Mouse (Mus musculus): ENCODE measurements around the gene Spout1. TPM values are rescaled to one million over a fixed set of nuclear protein-coding genes. Genes with fewer than 3 reads are reported as not detected.
A peak's percentile ranks its signal among the peaks of the same experiment; 100 is the strongest.

The Spout1 gene
- 10 to 100 TPM; 36.7 to 37.7 TPM for total RNA-seq (2021)

DNA sequence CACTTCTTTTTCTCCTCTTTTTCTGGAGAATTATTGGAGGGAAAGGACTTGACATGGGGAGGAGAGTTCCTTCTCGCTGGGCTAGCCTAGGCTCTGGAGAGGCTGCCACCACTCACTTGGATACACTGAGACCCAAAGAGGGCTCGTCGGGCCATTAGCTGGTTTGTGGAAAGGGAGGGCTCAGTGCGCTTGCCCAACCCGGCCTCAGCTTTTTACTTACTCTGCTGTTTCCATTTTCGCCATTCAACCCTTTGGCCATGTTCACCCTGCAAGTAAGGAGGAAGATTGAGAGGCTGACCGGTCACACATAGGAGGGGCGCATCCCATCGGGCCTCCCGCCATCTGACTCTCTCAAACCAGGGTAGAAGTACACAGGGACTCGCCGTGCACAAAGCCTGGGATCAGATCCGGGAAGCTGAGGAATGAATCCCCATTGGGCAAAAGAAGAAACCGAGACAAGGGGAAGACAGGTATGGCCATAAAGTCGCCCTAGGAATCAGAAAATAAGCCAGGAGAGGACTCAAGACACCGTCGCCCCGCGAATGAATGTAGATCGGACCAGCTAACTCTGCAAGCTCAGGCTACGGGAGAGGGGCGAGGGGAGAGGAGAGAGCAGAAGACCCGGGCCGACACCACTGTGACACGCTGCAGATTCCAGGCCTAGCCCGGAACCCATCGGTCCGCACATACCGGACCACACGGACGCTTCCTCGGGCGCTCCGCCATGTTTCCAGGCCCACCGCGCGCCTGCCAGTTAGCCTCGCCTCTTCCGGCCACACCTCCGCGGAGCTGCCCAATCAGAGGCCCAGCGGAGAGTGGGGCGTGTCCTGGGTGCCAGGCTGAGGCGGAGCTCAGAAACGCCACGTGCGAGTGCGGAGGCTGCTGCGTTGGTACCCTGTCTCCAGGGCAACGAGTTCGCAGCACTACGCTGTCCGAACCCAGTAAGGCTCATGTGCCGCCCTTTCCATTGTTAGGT lies at the start of gene Spout1:
TSS of gene Spout1 (minus strand) at position 760 of the 976 bp plus-strand sequence.
- DNase-seq = peak; percentile 98
- intact Hi-C loops (cut with DNase I) = no loop called here

DNA sequence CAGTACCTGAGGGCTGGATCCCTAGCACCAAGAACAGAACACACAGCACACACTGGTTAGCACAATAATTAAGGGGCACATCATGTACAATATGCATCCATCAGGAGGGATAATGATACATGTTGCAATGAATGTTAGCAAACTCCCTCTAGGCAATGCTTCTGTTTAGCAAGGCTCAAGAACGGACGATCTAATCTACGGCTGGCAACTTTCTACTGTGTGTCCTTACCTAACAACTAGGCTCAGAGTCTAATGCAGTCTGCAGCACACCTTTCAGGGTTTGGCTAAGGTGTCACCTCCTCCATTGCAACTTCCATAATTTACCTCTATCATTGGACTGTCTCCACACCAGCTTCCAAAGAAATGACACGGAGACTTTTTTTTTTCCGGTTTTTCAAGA lies 38.0 kb upstream of the Spout1 start:
- DNase-seq = no peak
- intact Hi-C loops (cut with DNase I) = no loop called here

DNA sequence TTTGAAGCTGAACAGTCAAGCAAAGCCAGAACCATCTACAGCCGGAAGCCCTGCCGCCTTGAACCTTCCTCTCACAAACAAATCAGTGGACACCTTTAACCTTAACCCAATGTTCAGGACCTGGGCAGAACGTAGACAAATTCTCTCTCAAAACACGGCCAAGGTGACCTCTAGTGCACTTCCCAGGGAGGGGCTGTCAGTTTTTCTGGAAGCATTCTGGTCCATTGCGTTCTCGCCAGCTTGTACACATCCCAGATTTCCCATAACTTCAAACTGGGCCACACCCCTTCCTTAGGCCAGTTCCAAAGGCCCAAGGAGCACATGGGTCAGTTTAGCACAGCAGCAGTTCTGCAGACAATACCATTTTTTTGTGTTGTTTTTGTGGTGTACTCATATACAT lies 37.2 kb upstream of the Spout1 start:
- intact Hi-C loops (cut with DNase I) = no loop called here
- no peak for DNase-seq

DNA sequence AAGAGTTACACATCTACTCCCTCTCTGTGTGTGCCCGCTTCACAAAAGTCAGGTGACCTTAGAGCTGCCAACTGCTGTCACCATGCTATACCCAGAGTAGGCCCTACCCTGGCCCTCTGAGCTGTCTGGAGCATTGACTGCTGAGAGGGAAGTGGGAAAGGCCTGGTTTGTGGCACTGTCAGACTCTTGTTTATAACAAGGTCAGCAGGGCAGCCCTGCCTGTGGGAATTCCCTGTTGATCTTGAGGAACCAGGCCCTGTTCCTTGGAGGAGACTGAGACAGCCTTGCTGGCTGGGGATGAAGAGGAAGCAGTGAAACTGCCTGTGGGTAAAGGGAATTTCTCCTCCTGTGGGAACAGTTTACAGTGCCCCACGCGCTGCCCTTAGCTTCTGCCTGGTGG lies 36.5 kb upstream of the Spout1 start:
- no peak for DNase-seq
- intact Hi-C loops (cut with DNase I) = no loop called here

GRCm38 (mm10) chr2:30212951-30213350 lies 34.7 kb upstream of the Spout1 start:
- intact Hi-C loops (cut with DNase I) = no loop called here
- no peak for DNase-seq

DNA sequence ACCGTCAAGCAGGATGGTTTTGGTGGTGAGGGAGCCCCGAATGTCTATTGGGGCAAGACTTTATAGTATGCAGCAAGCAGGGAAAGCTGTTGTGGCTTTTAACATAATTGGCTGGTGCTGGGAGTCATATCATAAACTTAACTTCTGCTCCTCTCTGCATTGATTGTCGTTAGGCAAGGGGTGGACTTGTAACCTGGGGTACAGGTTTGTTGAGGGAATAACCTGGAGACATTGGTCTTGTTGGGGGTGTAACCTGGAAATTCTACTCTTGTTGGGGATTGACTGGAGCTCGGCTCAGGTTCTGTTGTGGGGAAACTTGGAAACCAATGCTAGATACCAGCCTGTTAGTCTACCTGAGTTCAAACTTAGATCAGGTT lies 33.9 kb upstream of the Spout1 start:
- DNase-seq = no peak
- intact Hi-C loops (cut with DNase I) = no loop called here

DNA sequence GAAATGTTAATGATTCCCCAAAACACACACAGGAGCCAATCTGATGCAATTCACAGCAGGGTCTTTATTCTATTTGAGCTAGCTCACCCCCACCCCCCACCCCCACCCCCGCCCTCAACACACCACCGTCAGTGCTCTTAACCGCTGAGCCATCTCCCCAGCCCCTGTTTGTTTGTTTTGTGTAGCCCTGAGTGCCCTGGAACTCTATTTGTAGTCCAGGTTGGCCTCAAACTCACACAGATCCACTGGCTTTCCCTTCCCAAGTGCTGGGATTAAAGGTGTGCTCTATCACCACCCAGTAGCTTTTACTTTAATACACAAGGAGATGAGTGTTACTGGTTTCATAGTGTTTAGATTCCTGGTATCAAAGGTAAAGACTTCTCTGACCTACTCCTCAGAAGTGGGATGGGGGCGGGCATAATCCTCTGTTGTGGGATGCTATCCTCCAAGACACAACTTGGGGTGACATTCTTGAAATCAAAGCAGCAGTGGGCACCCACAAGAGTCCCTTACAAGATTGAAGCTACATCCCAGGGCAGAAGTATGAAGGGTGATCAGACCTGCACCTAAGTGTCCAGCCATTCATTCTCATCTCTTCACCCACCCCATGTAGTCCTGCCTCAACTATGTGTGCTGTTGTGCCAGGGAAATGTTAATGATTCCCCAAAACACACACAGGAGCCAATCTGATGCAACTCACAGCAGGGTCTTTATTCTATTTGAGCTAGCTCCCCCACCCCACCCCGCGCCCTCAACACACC lies 33.3 kb upstream of the Spout1 start:
- intact Hi-C loops (cut with DNase I) = no loop called here

GRCm38 (mm10) chr2:30207886-30208285 lies 29.6 kb upstream of the Spout1 start:
- DNase-seq = no peak

More for the DNA sequence above, 33.3 kb upstream of the Spout1 start:
- DNase-seq = no peak

GRCm38 (mm10) chr2:30207401-30207800 lies 29.1 kb upstream of the Spout1 start:
- DNase-seq = no peak

More at GRCm38 (mm10) chr2:30207886-30208285, 29.6 kb upstream of the Spout1 start:
- intact Hi-C loops (cut with DNase I) = no loop called here

DNA sequence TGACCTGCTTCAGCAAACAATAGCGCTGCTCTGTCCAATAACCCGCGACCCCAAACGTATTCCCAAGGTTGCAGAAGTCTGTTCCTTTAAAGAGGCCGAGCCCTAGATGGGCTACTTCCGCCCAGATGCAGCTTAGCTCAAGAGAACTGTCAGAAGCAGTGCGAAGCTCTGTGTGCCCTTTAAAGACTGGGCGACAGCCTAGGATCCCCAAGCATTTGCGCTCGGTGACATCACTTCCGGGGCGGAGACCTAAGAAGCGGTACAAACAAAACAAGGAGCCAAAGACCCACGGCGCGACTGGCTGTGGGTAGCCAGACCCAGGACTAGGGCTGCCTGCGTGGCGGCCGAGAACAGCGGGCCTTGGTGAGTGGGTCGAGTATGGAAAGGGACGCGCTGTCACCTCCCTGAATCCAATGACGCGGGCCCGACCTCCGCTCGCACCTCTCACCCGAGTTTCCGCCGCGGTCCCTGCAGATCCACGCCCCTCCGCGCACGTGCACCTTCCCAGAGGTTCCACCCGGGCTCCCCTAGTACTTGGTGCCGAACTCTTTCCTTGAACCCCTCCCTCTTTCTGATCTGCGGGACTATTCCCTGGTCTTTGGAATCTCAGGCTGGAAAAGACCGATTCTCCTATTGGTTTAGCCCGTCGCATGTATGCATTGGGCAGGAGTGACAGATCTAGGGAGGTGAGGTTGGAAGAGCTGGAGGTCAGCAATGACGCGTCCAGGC lies 27.5 kb upstream of the Spout1 start, which contains the start of gene Kyat1:
TSS of gene Kyat1 (minus strand) at position 219 of the 729 bp plus-strand sequence.
- intact Hi-C loops (cut with DNase I) = no loop called here
- DNase-seq = peak; percentile 93

More at GRCm38 (mm10) chr2:30207401-30207800, 29.1 kb upstream of the Spout1 start:
- intact Hi-C loops (cut with DNase I) = no loop called here

- no peak for DNase-seq
- intact Hi-C loops (cut with DNase I) = no loop called here
Measured at GRCm38 (mm10) chr2:30205255-30205628, 27.0 kb upstream of the Spout1 start.

DNA sequence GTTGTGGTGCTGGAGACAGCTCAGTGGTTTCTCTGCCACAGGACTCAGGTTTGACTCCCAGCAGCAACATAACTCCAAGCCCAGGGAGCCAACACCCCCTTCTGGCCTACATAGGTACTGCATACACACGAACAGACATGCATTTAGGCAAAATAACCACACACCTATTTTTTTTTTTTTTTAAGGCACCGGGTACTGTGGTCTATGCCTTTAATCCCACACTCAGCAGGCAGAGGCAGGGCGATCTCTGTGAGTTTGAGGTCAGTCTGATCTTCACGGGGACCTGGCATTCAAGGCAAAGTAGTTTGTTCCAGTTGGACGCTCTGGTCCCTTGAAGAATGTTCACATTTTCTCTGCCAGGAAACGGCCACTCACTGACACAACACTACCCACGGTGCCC lies 25.2 kb upstream of the Spout1 start:
- intact Hi-C loops (cut with DNase I) = no loop called here
- DNase-seq = peak; percentile 29

- intact Hi-C loops (cut with DNase I) = no loop called here
- no peak for DNase-seq
Measured at GRCm38 (mm10) chr2:30200388-30200925, 22.2 kb upstream of the Spout1 start.

DNA sequence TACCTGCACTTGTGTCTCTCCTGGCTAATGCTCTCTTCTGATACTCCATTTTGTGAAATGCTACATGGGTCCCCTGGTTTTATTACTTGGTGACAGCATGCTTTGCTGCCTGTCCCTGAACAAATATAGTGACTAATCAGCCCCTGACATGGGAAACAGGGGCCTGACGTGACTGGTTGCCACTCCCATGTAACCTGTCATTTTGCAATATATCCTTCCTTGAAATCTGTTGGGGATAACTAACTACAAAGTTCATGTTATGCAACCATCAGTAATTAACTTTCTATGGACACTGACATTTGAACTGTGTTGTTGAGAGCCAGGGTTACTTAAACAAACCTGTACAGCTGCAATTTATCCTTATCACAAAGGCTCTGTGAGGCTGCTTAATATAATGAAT lies 21.7 kb upstream of the Spout1 start:
- DNase-seq = no peak
- intact Hi-C loops (cut with DNase I) = no loop called here

- intact Hi-C loops (cut with DNase I) = no loop called here
- DNase-seq = no peak
Measured at GRCm38 (mm10) chr2:30198021-30198420, 19.8 kb upstream of the Spout1 start.

DNA sequence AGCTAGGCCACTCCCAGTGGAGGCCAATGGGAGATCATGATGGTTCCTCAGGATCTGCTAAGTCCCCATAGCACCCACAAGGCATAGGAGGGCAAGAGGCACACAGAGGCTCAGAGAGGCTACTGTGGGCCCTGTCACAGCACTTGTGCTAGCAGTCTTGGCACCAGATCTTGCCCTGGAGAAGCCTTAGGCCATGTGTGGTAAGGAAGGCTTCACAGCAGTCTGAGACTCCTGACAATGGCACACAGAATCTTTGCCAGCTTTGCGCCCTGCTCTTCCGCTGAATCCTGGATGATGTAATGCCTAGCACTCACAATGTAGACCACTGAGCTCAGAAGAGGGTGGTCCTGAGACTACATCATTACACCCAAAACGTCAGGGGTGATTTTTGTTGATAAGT lies 16.4 kb upstream of the Spout1 start:
- intact Hi-C loops (cut with DNase I) = no loop called here
- no peak for DNase-seq

DNA sequence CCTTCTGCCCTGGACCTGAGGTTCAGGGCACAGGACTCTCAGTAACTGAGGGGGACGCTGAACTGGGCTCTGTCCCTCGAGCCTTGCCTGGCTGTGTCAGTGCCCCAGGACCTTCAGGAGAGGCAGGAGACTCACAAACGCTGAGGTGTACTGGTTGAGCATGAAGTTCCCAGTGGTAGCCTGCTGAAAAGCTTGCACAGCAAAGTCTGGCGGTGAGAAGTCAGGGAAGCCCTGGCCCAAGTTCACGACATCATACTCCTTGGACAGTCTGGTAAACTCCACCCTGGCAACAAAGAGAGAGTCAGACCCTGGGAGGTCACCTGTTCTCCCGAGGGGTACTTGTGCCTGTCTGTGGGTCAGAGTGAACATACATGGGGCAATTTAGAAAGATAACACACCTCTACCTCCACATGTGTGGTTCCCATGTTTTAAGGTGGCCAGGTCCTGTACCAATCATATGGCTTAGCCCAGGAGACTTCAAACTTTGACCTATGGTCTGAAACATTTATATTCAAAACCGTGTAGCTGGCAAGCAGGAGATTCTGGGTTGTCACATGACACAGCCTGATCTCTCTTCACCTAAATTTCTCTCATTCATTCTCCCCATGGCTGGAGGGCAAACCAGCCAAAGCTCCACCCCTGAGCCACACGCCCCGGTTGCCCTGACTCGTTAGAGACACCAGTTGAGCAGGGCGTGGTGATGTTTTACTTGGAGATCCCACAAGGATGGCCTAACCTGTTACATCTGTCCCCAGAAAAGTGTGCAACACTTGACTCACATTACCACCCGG lies 13.7 kb upstream of the Spout1 start:
- no peak for DNase-seq

DNA sequence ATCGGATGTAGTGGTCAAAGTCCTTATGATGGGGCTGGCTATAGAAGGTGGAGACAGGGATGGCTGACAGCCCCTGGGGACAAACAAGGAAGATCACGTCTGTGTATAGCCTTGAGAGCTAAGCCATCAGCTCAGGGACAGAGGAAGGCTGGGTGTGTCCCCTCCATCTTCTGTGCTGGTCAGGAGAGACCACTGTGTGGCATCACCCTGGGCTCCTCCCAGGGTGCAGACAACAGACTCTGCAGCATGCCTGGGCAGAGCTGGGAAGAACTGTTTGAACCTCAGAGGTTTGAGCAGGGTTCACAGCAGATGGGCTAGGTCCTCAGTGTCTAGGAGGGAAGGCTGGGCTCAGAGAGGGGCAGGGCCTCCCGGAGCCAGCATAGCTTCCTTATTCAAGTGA lies 7.4 kb upstream of the Spout1 start:
- intact Hi-C loops (cut with DNase I) = loop anchor here (10.0 kb wide), 1 partner anchor 49 kb away; the partner anchor contains the start of gene Lrrc8a
- no peak for DNase-seq

More for the DNA sequence above, 13.7 kb upstream of the Spout1 start:
- intact Hi-C loops (cut with DNase I) = no loop called here

- no peak for DNase-seq
- intact Hi-C loops (cut with DNase I) = loop anchor here (10.0 kb wide), 1 partner anchor 50 kb away; the partner anchor contains the start of gene Lrrc8a
Measured at GRCm38 (mm10) chr2:30185276-30185675, 7.0 kb upstream of the Spout1 start.

DNA sequence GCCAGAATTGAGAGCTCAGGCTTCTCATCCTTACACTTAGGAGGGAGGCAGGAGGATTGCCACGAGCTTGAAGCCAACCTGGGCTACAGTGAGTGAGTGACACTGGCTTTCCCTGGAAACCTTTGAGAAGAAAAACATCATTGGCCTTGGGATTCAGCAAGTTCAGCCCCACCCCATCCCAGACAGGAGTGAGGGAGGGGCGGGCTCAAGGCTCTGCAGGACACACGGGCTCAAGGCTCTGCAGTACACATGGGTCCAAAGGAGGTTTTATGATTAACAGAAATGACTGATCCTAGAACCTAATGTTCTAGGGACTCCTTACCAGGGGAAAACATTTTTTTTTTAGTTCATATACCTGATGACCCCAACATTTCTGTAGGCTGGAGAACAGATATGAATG lies 5.5 kb upstream of the Spout1 start:
- DNase-seq = no peak
- intact Hi-C loops (cut with DNase I) = loop anchor here (10.0 kb wide), 1 partner anchor 51 kb away; the partner anchor contains the start of gene Lrrc8a

Data from left cerebral cortex, postnatal 4 days (tissue).